Mouse (Mus musculus) kidney, adult 2 months (tissue): ENCODE data around the gene Fam208b.

ENCODE experiments used
- CTCF ChIP-seq: fragments of 200-500 bp; conservative IDR thresholded peaks from 2 replicates; pipeline ENCODE4 v1.5.1; 2011; ENCODE audit warnings: low read depth, mild to moderate bottlenecking, control low read depth, low read length, moderate library complexity, mixed read lengths; ENCODE audit not compliant: insufficient read depth, insufficient read length
- POLR2A ChIP-seq: fragments of 200-500 bp; IDR thresholded peaks from one replicate; pipeline ENCODE4 v1.6.1; 2011; ENCODE audit warnings: low read depth, low read length, control low read depth

GRCm38 (mm10) chr13:3628102-3628501 lies 17.2 kb upstream of the Fam208b start:
- TF ChIP-seq CTCF: no peak
- TF ChIP-seq POLR2A: no peak
